Comparison of ENCODE assay signal across 11 mouse cellular contexts in genomic region chr10:80162243-80162608, GRCm38 (mm10). TPM values are rescaled to one million over a fixed set of nuclear protein-coding genes. Genes with fewer than 3 reads are reported as not detected.
A peak's percentile ranks its signal among the peaks of the same experiment; 100 is the strongest.
DNase-seq lines count a peak whose midpoint lies in the region; ATAC-seq lines count a peak whose summit lies in the region.
"Had no signal": no experiment of that assay in that cellular context is flagged by ENCODE, and none has a peak within 500 bp of the region (broad histone marks: within the 10 kb centered on the region; RNA-seq: fewer than 3 reads in every experiment).

No protein-coding gene starts in this region.

- 64% methylated on average over 3 of the region's 3 CpGs for WGBS in lung, embryonic 16.5 days
- WGBS in intestine, embryonic 14.5 days, result 74% methylated on average over 3 of the region's 3 CpGs
- WGBS in neural tube, embryonic 15.5 days, result 82% methylated on average over 3 of the region's 3 CpGs

- H3K4me2 ChIP-seq in lung, embryonic 16.5 days (ENCODE audit: low read depth, low read length), result no peak overlapping the region
- peak overlapping the region; percentile 56; the same call in 1 of the 2 replicates for H3K4me2 ChIP-seq in intestine, embryonic 14.5 days (ENCODE audit: low read length)
- no peak overlapping the region for H3K4me2 ChIP-seq in neural tube, embryonic 15.5 days

- H3K4me3 ChIP-seq in lung, embryonic 16.5 days (ENCODE audit: low read length), result no peak overlapping the region
- H3K4me3 ChIP-seq in intestine, embryonic 14.5 days (ENCODE audit: low read depth, low read length), result no peak overlapping the region
- no peak overlapping the region for H3K4me3 ChIP-seq in neural tube, embryonic 15.5 days (replicated peaks)

- peak; percentile 93 for DNase-seq in heart, adult 11 months
- no peak for DNase-seq in heart, adult 9 months (ENCODE audit: low spot score in 2 of 2)
- DNase-seq in lung, postnatal 4 days, result no peak
- no peak for DNase-seq in intestine, embryonic 14.5 days (ENCODE audit: low spot score)
- DNase-seq in left cerebral cortex, postnatal 10 days (ENCODE audit: extremely low spot score in 1 of 2, low spot score in 2 of 2), result no peak
- no peak for DNase-seq in frontal cortex, postnatal 10 days (ENCODE audit: low spot score in 2 of 2)
- DNase-seq: cerebellum, postnatal 10 days; layer of hippocampus, postnatal 36 days had no signal

- peaks cover 83% of the 10 kb centered on the region for H3K4me1 ChIP-seq in lung, embryonic 16.5 days (replicated peaks; ENCODE audit: control insufficient read depth, insufficient read depth, low read length)
- peaks cover 80% of the 10 kb centered on the region for H3K4me1 ChIP-seq in intestine, embryonic 14.5 days (replicated peaks; ENCODE audit: control insufficient read depth, insufficient read depth, low read length)
- peaks cover 81% of the 10 kb centered on the region for H3K4me1 ChIP-seq in neural tube, embryonic 15.5 days

- intact Hi-C loops in left cerebral cortex, postnatal 10 days (cut with DNase I), result no loop called here

- no peak for ATAC-seq in lung, embryonic 16.5 days (ENCODE audit: low read depth)
- ATAC-seq in intestine, embryonic 14.5 days (replicated peaks; ENCODE audit: low FRiP score, low TSS enrichment, low read depth), result no peak
- no peak for ATAC-seq in neural tube, embryonic 15.5 days (ENCODE audit: low FRiP score)

- H3K36me3 ChIP-seq in lung, embryonic 16.5 days (ENCODE audit: control insufficient read depth, insufficient read depth, low read length), result peaks cover 4% of the 10 kb centered on the region; the same call in 1 of the 2 replicates
- peaks cover 5% of the 10 kb centered on the region for H3K36me3 ChIP-seq in intestine, embryonic 14.5 days (ENCODE audit: control insufficient read depth, insufficient read depth, low read length)
- peaks cover 6% of the 10 kb centered on the region for H3K36me3 ChIP-seq in neural tube, embryonic 15.5 days

- H3K9ac ChIP-seq in lung, embryonic 16.5 days (ENCODE audit: low read length), result peak overlapping the region; percentile 5
- no peak overlapping the region for H3K9ac ChIP-seq in intestine, embryonic 14.5 days (ENCODE audit: low read length)
- no peak overlapping the region for H3K9ac ChIP-seq in neural tube, embryonic 15.5 days (replicated peaks)

- H3K9me3 ChIP-seq in lung, embryonic 16.5 days (ENCODE audit: control insufficient read depth, low read length), result no peaks in the 10 kb centered on the region
- no peaks in the 10 kb centered on the region for H3K9me3 ChIP-seq in intestine, embryonic 14.5 days (ENCODE audit: control insufficient read depth, low read length)
- H3K9me3 ChIP-seq in neural tube, embryonic 15.5 days (replicated peaks), result no peaks in the 10 kb centered on the region

- H3K27me3 ChIP-seq in lung, embryonic 16.5 days (ENCODE audit: control insufficient read depth, insufficient read depth, low read depth, low read length), result no peaks in the 10 kb centered on the region
- H3K27me3 ChIP-seq in intestine, embryonic 14.5 days (replicated peaks; ENCODE audit: control insufficient read depth, insufficient read depth, low read length), result no peaks in the 10 kb centered on the region
- H3K27me3 ChIP-seq in neural tube, embryonic 15.5 days (replicated peaks), result no peaks in the 10 kb centered on the region

- peak overlapping the region; percentile 99 for H3K27ac ChIP-seq in lung, embryonic 16.5 days (ENCODE audit: low read length)
- H3K27ac ChIP-seq in intestine, embryonic 14.5 days (ENCODE audit: low read depth), result peak overlapping the region; percentile 84
- peak overlapping the region; percentile 89 for H3K27ac ChIP-seq in neural tube, embryonic 15.5 days (replicated peaks)

RNA-seq across cellular contexts. Expression of gene Cirbp, which starts 3.6 kb away (rescaled TPM):
- polyA plus RNA-seq in lung, embryonic 16.5 days (2015; fragmentation: Nextera tagmentation; extraction: Ambion mirVana), result 73.4 and 83.4 TPM in 2 replicates
- polyA plus RNA-seq in intestine, embryonic 14.5 days (2014; fragmentation: Nextera tagmentation; extraction: Ambion mirVana), result 76.4 and 81.6 TPM in 2 replicates
- polyA plus RNA-seq in neural tube, embryonic 15.5 days (2015; fragmentation: Nextera tagmentation; extraction: Ambion mirVana), result 284 and 345 TPM in 2 replicates
- 100 to 1,000 TPM; 138 to 151 TPM for total RNA-seq in left cerebral cortex, postnatal 10 days (2021)

RNA-seq across cellular contexts. Expression of gene 1600002K03Rik, which starts 10.5 kb away (rescaled TPM):
- polyA plus RNA-seq in lung, embryonic 16.5 days (2015; fragmentation: Nextera tagmentation; extraction: Ambion mirVana), result 12.2 and 13.6 TPM in 2 replicates
- polyA plus RNA-seq in intestine, embryonic 14.5 days (2014; fragmentation: Nextera tagmentation; extraction: Ambion mirVana), result 15.8 and 16.7 TPM in 2 replicates
- 13.5 and 14.3 TPM in 2 replicates for polyA plus RNA-seq in neural tube, embryonic 15.5 days (2015; fragmentation: Nextera tagmentation; extraction: Ambion mirVana)
- 1 to 10 TPM; 4.5 TPM for total RNA-seq in left cerebral cortex, postnatal 10 days (2021)

RNA-seq across cellular contexts. Expression of gene Midn, which starts 14.2 kb away (rescaled TPM):
- 11.8 and 12.9 TPM in 2 replicates for polyA plus RNA-seq in lung, embryonic 16.5 days (2015; fragmentation: Nextera tagmentation; extraction: Ambion mirVana)
- polyA plus RNA-seq in intestine, embryonic 14.5 days (2014; fragmentation: Nextera tagmentation; extraction: Ambion mirVana), result 25.5 and 28.9 TPM in 2 replicates
- polyA plus RNA-seq in neural tube, embryonic 15.5 days (2015; fragmentation: Nextera tagmentation; extraction: Ambion mirVana), result 19.4 and 20.5 TPM in 2 replicates
- 100 to 1,000 TPM in 1 of 2 experiments, 10 to 100 TPM in 1; 92.6 to 103 TPM for total RNA-seq in left cerebral cortex, postnatal 10 days (2021)

RNA-seq across cellular contexts. Expression of gene Efna2, which starts 17.1 kb away (rescaled TPM):
- 11.0 and 12.1 TPM in 2 replicates for polyA plus RNA-seq in lung, embryonic 16.5 days (2015; fragmentation: Nextera tagmentation; extraction: Ambion mirVana)
- polyA plus RNA-seq in intestine, embryonic 14.5 days (2014; fragmentation: Nextera tagmentation; extraction: Ambion mirVana), result 10.2 and 12.2 TPM in 2 replicates
- 25.9 and 31.2 TPM in 2 replicates for polyA plus RNA-seq in neural tube, embryonic 15.5 days (2015; fragmentation: Nextera tagmentation; extraction: Ambion mirVana)
- total RNA-seq in left cerebral cortex, postnatal 10 days (2021), result 10 to 100 TPM; 18.4 to 19.1 TPM
- total RNA-seq: neutrophil, adult 5-6 weeks had no signal

RNA-seq across cellular contexts. Expression of gene Cbarp, which starts 21.6 kb away (rescaled TPM):
- 3.9 and 5.6 TPM in 2 replicates for polyA plus RNA-seq in lung, embryonic 16.5 days (2015; fragmentation: Nextera tagmentation; extraction: Ambion mirVana)
- 7.1 and 8.5 TPM in 2 replicates for polyA plus RNA-seq in intestine, embryonic 14.5 days (2014; fragmentation: Nextera tagmentation; extraction: Ambion mirVana)
- 91.9 and 93.0 TPM in 2 replicates for polyA plus RNA-seq in neural tube, embryonic 15.5 days (2015; fragmentation: Nextera tagmentation; extraction: Ambion mirVana)
- 100 to 1,000 TPM; 394 to 415 TPM for total RNA-seq in left cerebral cortex, postnatal 10 days (2021)
